Mouse (Mus musculus): ENCODE results near the gene Stat6.
"Not testable (repeated sequence)": the region's sequence is repeated elsewhere in the genome, so short reads cannot be mapped to it uniquely, and the experiment has no call there.

Gene Stat6

DNA sequence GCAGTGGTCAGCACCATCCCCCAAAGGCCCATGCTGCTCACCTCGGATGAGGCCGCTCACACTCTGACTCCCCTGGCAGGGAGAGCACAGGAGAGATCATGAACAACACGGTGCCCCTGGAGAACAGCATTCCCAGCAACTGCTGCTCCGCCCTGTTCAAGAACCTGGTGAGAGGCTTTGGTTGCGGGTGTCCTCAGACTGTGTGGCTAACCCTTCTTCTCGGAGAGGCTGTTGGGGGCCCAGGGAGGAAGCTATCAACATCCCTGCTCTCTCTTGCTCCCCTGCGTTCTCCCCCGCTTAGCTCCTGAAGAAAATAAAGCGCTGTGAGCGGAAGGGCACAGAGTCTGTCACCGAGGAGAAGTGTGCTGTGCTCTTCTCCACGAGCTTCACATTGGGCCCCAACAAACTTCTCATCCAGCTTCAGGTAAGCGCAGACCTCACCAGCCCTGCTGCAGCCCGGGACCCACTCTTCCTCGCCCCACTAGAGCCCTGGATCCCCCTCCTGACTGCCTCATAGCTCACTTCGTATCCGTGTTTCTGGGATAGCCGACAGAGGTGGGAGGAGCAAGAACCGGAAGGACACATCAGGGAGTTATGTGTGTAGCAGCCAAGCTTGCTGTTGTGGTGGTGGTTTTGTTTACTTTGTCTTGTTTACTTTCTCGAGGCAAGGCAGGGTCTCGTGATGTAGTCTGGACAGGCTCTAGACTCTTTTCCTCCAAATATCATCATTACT is 10.3 kb downstream of the Stat6 start:
- no peak for DNase-seq

DNA sequence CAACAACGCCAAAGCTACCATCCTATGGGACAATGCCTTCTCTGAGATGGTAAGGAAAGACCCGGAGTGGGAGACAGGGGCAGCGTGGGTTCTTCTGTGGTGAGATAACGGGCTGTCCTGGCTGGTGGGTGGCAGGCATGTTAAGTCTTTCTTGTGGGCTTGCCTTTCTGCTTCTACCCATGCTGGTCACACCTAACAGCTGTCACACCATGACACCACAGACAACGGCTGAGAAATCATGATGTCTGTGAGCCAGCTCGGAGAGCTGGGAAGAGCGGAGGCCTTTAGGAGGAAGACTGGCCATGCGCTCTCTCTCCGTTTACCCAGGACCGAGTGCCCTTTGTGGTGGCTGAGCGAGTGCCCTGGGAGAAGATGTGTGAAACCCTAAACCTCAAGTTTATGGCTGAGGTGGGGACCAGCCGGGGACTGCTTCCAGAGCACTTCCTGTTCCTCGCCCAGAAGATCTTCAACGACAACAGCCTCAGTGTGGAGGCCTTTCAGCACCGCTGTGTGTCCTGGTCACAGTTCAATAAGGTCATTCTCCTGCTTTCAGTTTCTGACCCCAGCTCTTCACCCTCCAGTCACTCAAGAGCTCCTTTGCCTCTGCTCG is 12.3 kb downstream of the Stat6 start:
- DNase-seq: no peak

DNA sequence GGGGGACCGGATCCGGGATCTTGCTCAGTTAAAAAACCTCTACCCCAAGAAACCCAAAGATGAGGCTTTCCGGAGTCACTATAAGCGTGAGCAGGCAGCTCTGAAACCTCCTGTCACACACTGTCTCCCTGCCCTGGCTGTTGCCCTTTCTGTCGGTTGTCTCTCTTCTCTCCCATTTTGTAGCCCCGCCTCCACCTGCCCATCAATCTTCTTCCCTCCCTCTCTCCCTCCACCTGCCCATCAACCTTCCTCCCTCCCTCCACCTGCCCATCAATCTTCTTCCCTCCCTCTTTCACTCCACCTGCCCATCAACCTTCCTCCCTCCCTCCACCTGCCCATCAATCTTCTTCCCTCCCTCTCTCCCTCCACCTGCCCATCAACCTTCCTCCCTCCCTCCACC is 14.8 kb downstream of the Stat6 start:
- DNase-seq: not testable (repeated sequence)

DNA sequence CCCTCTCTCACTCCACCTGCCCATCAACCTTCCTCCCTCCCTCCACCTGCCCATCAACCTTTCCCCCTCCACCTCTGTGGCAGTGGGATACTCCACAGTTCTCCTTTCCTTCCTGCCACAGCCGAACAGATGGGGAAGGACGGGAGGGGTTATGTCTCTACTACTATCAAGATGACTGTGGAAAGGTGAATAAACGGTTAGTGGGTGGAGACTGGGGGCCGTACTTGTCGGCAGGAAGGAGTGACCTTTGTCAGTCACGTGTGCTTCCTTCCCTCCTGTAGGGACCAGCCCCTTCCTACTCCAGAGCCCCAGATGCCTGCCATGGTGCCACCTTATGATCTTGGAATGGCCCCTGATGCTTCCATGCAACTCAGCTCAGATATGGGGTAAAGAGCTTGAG is 15.3 kb downstream of the Stat6 start:
- DNase-seq: no peak

- no peak for DNase-seq
These were observed 16.8 kb downstream of the Stat6 start for GRCm38 (mm10) chr10:127659551-127659950.

DNA sequence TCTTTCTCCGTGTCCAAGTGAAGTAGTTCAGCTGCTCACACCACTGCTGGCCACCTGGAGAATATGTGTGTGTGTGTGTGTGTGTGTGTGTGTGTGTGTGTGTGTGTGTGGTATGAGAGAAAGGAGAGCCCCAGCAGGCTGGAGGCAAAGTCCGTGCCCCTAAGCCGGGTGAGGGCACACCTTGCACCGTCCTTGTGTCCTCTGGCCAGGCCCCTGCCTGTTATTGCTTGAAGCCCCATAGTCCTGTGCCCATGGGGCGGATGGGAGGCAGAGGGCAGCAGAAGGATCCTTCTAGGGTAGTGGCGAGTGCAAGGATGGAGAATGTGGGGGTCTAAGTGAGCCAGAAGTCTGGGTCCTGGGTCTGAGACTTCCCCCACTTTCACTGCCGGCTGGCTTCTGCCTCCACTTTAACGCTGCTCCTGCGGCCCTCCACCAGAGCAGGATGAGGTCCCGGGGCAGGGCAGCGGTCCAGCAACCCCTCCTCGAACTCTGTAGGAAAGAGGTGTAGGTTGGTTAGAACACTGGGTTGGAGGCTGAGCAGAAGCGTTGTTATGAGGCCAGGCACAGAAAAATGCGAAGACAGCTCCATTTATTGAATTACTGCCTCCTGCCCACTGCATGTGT is 18.6 kb downstream of the Stat6 start:
- peak; percentile 32 for DNase-seq

GRCm38 (mm10) chr10:127661915-127662663 is 19.3 kb downstream of the Stat6 start:
- DNase-seq: peak; percentile 73

DNA sequence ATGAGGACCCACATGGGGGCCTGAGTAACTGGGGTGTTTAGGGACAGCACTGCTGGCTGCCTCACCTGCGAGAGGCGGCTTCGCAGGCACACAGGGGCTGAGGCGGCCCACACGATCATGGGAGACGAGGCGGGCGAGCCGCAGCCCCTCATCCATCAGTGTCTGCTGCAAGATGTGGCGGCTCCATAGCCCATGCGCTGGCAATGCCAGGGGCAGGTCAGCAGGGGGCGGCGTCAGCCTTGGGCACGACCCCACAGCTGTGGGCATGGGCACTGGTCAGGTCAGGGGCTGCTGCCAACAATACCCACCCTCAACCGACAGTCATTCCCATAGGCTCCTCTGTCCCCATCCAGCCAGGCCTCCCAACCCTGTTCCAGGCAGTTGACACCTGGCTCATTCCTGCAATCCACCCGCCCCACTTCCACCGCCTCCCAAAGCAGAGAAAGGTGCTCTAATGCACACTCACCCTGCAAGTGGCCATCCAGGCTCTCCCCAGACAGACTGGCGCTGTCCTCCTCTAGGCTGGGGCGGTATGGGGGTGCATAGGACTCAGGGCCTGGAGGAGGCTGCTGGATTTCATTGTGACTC is 20.0 kb downstream of the Stat6 start:
- peak; percentile 43 for DNase-seq

DNA sequence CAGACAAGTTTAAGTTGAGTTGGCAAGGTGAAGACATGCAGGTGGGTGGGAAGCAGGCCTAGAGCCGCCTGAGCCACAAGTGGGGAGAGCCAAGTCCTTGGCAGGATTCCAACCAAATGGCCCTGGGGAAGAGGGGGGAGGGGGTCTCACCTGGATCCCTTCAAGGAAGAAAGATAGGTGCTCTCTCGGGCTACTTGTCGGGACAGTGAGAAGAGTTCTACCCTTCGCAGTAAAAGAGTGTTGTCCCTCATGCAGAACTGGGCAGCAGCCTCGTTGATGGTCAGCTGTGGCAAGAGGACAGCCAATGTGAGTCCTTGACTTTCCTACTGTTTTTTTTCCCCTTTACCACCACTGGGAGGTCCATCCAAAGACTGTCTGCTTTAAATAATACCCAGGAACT is 20.8 kb downstream of the Stat6 start:
- no peak for DNase-seq

DNA sequence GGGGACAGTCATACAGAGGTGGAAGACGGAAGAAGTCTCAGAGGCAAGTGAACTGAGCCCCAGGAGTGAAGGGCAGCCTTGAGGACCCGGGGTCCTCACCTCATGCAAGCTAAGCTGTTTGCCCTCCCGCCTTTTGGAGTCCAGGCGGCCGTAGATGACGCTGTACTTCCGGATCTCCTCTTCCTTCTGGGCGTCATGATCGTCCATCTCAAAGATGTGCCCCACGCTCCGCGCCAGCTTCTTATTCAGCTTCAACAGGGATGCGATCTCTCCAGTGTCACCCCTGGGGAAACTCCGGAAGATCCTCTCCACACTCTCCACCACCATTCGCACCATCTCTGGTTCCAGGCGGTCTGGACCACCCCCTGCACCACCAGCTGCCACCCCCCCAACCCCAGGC is 21.4 kb downstream of the Stat6 start:
- no peak for DNase-seq

DNA sequence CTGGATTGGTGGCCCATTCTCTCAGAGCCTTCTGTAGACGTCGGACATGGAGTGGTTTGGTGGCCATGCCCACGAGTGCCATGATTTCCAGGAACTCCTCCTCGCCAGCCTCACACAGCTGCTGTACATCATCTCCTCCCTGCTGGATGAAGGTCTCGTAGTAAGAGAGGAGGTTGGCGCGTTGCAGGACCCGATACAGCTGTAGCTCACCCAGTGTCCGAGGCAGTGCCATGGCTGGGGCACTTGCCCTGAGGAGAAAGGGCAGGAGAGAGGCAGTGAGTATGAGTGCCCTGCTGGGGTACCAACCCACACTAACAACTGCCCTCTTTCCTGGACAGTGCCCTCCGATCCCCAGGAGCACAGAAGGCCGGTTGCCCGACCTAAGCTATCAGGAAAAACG is 22.1 kb downstream of the Stat6 start:
- no peak for DNase-seq

DNA sequence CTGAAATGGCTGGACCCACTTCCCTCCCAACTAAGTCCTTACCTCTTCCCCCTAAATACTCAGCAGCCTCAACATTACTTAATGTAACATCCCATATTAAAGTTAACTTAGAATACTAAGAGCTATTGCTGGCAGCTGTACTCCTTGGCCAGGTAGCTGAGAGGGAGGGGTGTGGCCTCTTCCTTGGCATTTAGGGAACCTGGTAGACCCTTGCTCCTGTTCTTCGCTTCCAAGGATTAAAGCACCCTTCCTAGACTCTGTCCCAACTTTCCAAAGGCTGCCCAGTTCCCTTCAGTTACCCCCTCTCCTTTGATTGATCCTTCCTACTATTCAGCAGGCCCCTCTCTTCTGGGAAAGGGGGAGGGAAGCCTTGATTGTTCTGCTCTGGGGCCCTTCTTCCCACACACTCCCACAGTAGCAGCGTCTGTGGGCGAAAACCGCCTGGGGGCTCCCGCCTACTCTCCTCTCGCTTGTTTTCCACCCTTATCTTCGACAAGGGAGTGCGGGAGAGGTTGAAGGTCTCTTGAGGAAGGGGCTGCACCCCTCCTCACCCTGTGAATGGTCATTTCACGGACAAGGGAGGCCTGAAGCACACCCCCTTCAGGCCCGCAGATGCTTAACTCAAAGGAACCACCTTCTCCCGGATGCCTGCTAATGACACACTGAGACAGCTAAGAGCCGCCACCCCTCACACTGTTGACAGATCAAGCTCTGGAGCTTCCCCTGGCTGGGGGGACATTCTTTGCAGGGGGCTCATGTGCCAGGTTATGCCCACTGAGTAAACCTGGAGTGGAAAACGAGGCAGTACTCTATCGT is 22.8 kb downstream of the Stat6 start:
- DNase-seq: no peak

DNA sequence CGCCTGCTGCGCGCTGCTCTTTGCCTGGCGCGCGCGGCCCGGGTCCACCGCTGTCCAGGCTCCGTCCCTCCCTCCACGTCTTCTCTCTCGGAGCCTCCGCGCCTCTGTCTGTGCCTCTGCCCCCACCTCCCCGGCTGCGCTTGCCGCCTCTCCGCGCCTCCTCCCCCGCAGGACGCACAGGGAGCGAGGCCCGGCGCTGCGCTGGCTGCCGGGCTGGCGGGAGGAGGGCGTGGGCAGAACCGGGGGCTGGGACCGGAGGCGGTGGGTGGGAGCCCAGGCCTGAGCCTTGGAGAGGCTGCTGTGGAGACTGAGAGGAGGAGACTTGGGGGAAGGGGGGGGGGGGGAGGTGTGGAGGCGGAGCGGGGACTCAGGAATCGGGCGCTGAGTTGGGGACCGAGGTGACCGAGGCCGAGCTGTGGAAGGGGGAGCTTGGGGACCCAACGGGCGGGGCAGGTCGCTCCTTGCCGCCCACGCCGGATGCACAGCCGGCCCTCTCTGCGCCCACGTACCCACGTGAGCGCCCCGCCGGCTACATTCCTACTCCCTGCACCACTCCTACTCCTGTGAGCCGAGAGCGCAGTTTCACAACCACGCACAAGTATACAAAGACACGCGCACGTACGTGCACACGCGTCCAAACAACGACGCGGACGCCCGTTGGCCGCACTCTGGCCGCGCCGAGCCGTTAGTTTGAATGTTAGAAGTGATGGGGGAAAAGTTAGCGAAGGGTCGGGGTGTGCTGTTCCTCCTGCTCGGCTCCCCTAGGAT is 23.9 kb downstream of the Stat6 start, which contains the start of gene Nemp1:
Gene Nemp1, plus strand, starts transcription at position 401 of the 768 bp plus-strand sequence.
- peak; percentile 89 for DNase-seq

DNA sequence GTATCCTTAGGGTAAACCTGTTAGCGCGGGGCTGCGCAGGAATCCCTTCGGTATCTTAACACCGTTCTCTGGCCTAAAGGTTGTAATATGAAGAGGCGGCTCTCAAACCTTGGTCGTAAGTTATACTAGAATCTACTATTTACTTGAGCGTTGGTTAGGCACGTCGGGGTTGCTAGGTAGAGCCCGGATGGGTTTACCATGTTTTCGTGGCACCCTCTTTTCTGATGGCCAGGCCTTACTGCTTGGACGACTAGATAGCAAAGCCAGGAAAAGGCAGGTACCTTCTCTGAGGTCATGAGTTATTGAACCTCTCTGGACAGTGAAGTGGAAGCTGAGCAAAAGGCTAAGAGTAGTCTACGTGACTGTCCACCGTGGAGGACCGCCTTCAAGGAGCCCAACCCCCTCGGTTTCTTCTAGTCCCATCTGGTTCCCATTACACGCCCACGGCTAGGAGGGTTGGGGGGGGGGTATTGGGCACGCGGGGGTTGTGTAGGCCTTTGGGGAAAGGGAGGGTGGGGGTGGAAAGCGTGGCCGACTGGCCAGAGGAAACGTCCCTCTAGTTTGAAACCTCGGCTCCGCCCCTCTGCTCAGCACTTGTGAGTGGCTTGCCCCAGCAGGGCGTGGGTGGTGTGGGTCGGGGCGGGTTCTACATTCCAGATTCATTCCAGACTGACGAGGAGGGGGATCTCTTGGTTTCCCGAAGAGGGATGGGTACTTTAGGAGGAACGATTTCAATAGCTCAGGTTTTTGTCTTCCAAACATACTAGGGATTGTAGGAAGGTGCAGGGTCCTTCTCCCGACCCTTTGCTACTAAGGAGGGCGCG is 24.7 kb downstream of the Stat6 start:
- DNase-seq: peak; percentile 91

DNA sequence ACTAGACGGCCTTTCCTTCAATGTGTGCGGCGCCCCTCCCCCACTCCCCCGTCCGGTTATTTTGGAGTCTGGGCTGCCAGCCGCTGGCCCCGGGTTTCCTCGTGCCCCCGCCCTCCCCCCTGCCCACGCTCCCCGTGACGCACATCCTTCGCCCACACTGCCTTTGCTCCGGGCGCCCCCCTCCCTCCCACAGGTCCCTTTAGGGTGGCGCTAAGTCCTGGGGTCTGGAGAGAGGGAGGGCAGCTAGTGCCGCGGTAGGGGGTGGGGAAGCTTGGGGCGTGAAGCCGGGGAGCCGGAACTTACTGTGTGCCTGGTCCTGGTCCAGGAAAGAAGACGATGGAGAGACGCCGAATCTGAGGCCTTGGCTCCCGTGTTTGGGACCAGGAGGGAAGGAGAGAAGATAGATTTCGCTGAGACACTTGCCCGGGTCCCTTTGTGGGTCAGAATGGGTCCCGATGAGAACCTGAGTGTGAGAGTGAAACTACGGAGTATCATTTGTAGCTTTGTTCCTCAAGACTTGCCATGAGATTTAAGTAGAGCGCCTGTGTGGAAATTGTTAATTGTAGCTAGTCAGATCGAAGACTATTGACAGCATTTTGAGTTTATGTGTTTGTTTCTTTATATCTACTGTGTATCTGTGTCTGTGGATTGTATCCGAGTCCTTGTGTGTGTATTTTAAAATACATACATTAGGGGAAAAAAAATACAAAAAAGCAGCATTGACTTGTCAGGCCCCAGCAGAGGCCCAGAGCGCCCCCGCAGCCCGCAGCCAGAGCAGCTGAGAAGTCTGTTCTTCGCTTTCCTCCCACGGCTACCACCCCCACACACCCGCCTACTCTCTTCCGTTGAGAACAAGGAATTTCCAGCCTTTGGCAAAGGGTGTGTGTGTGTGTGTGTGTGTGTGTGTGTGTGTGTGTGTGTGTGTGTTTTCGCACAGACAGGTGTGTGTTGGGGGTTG is 25.6 kb downstream of the Stat6 start, which contains the start of gene Nab2:
Gene Nab2, minus strand, starts transcription at position 476 of the 958 bp plus-strand sequence.
- peak; percentile 85 for DNase-seq

GRCm38 (mm10) chr10:127669170-127669569 is 26.4 kb downstream of the Stat6 start:
- peak; percentile 51 for DNase-seq

DNA sequence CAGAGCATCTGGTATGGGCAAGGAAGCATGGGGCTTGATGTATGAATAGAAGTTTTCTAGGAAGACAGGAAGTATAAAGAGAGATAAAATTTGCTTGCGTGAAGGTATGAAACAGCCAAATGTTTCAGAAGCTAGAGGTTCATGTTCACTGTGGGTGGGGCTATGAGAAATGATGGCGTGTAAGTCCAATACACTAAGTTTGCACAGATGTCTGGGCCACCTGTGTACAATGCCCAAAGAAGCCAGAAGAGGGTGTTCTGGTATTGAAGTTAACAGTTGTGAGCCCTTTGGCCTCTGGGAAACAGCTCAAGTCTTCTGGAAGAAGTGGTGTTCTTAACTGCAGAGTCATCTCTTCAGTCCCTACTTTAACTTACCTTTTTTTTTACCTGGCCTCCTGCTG is 27.4 kb downstream of the Stat6 start:
- no peak for DNase-seq

DNA sequence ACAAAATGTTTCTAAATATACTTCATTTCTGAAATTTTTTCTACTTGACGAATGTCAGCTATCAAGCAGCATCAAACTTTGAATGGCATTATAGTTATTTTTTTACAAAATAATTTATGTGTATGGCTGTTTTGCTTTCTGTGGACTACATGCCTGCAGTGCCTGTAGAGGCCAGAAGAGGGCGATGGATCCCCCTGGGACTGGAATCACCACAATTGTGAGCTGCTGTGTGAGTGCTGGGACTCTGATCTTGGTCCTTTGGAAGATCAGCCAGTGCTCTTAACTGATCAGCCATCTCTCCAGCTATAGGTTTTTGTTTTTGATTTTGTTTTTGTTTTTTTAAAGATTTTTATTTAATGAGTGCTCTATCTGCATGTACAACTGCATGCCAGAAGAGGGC is 28.5 kb downstream of the Stat6 start:
- peak; percentile 50 for DNase-seq

DNA sequence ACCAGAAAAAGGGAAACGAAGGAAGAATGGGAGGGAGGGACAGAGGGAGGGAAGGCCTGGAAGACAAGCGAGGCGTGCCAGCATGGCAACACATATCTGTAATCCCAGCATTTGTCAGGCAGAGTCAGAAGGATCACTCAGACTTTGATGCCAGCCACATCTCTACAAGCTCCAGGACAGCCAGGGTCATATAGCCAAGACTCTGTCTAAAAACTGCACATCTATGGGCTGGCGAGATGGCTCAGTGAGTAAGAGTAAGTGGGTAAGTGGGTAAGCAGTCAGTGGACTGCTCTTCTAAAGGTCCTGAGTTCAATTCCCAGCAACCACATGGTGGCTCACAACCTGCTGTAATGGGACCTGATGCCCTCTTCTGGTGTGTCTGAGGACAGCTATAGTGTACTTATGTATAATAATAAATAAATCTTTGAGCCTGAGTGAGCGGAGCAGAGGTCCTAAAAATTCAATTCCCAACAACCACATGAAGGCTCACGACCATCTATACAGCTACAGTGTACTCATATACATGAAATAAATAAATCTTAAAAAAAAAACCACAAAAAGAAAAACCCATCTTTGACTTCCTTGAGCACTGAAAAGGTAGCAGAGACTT is 31.4 kb downstream of the Stat6 start:
- DNase-seq: no peak
